ENCODE assay signal across 8 mouse cellular contexts in the genomic region with DNA sequence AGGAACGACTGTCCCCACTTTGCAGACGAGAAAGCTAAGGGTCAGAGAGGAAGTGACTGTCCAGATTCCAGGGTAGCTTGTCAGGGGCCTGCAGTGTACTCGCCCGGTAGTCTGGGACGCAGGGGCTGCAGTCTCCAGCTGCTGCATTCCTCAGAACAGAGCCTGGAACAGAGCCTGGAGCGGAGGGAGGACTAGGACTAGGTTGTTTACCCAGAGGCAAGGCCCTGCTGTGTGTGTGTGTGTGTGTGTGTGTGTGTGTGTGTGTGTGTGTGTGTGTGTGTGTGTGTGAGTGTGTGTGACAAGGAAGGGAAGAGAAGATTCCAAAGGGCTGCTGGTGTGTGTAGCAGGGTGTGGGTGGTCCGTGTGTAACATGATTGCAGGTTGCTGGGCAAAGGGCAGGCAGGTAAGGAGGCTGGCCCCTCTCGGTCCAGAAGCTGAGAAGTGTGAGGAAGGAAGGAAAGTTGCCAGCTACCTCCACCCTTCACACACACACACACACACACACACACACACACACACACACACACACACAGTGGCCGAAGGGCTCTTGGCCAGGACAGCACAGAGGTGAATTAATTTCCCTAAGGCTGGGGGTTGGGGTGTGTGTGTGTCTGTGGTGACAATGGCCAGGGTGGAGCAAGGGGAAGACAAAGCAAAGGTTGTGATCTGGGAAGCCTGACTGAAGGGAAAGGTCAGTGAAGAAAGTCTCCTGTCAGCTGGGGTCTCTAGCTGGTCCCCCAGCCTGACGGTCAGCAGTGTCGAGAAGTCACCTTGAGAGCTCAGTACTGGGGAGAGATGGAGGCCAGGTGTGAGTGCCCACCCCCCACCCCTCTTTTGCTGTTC. TPM values are rescaled to one million over a fixed set of nuclear protein-coding genes. Genes with fewer than 3 reads are reported as not detected.
A peak's percentile ranks its signal among the peaks of the same experiment; 100 is the strongest.
DNase-seq lines count a peak whose midpoint lies in the region; ATAC-seq lines count a peak whose summit lies in the region.

No protein-coding gene starts in this region.

- WGBS in embryonic facial prominence, embryonic 11.5 days: 26% methylated on average over 11 of the region's 11 CpGs
- WGBS in heart, embryonic 14.5 days: 22% methylated on average over 11 of the region's 11 CpGs

- no peaks in the 10 kb centered on the region for H3K27me3 ChIP-seq in embryonic facial prominence, embryonic 11.5 days (ENCODE audit: control insufficient read depth, insufficient read depth, low read length)
- H3K27me3 ChIP-seq in heart, embryonic 14.5 days (ENCODE audit: control insufficient read depth, insufficient read depth, low read length): no peaks in the 10 kb centered on the region

- peak; percentile 31 for DNase-seq in embryo, embryonic 10 days (ENCODE audit: low spot score)
- DNase-seq in embryo, embryonic 11 days: no peak
- DNase-seq in embryonic facial prominence, embryonic 11.5 days (ENCODE audit: low spot score): peak; percentile 25
- DNase-seq in kidney, postnatal 14 days: peak; percentile 89
- peak; percentile 83 for DNase-seq in lung, postnatal 36 days
- peak; percentile 83 for DNase-seq in urinary bladder, postnatal 14 days (ENCODE audit: low spot score)

- peaks cover 8% of the 10 kb centered on the region for H3K4me1 ChIP-seq in embryonic facial prominence, embryonic 11.5 days (ENCODE audit: control insufficient read depth, insufficient read depth, low read length)
- peaks cover 35 to 41% of the 10 kb centered on the region in 2 experiments for H3K4me1 ChIP-seq in heart, embryonic 14.5 days (ENCODE audit: control insufficient read depth in 2 of 2, insufficient read depth in 2 of 2, low read length in 2 of 2)

- no peak for ATAC-seq in embryonic facial prominence, embryonic 11.5 days (replicated peaks; ENCODE audit: insufficient number of reproducible peaks, low FRiP score, low TSS enrichment, low read depth)
- peak; percentile 72 for ATAC-seq in heart, embryonic 14.5 days (ENCODE audit: insufficient number of reproducible peaks, insufficient read depth, low FRiP score, low read depth)
- ATAC-seq in erythroblast, adult 5-6 weeks (replicated peaks; ENCODE audit: low FRiP score, poor library complexity, severe bottlenecking): no peak

- H3K4me3 ChIP-seq in embryonic facial prominence, embryonic 11.5 days (ENCODE audit: low read depth, low read length): no peak overlapping the region
- H3K4me3 ChIP-seq in heart, embryonic 14.5 days (ENCODE audit: control insufficient read depth in 1 of 2, insufficient read depth in 1 of 2, low read depth in 1 of 2, low read length in 2 of 2): no peak overlapping the region

- H3K4me2 ChIP-seq in embryonic facial prominence, embryonic 11.5 days (ENCODE audit: low read depth, low read length): no peak overlapping the region
- H3K4me2 ChIP-seq in heart, embryonic 14.5 days (ENCODE audit: low read length): no peak overlapping the region; the same call in 1 of the 2 replicates

- H3K36me3 ChIP-seq in embryonic facial prominence, embryonic 11.5 days (replicated peaks; ENCODE audit: control insufficient read depth, insufficient read depth, low read depth, low read length): no peaks in the 10 kb centered on the region; the same call in none of the 2 replicates
- peaks cover 14% of the 10 kb centered on the region for H3K36me3 ChIP-seq in heart, embryonic 14.5 days (ENCODE audit: control insufficient read depth, insufficient read depth, low read length)

- no peak overlapping the region; the same call in 1 of the 2 replicates for H3K9ac ChIP-seq in embryonic facial prominence, embryonic 11.5 days (replicated peaks; ENCODE audit: low read length)
- H3K9ac ChIP-seq in heart, embryonic 14.5 days (ENCODE audit: low read length): peak overlapping the region; percentile 62

- H3K9me3 ChIP-seq in embryonic facial prominence, embryonic 11.5 days (replicated peaks; ENCODE audit: control insufficient read depth, low read length): no peaks in the 10 kb centered on the region
- H3K9me3 ChIP-seq in heart, embryonic 14.5 days (ENCODE audit: control insufficient read depth, low read length): no peaks in the 10 kb centered on the region

- H3K27ac ChIP-seq in embryonic facial prominence, embryonic 11.5 days (replicated peaks; ENCODE audit: low read depth, low read length): no peak overlapping the region
- peak overlapping the region; percentile 77 to 82 for H3K27ac ChIP-seq in heart, embryonic 14.5 days (replicated peaks in 1 of 2; ENCODE audit: control insufficient read depth in 1 of 2, insufficient read depth in 1 of 2, low read depth in 2 of 2, low read length in 2 of 2)

RNA-seq across cellular contexts. Expression of a gene that starts 9.1 kb away (rescaled TPM):
- 7.1 and 8.3 TPM in 2 replicates for polyA plus RNA-seq in embryonic facial prominence, embryonic 11.5 days (2014; fragmentation: Nextera tagmentation; extraction: Ambion mirVana)
- 4.1 and 4.6 TPM in 2 replicates for polyA plus RNA-seq in heart, embryonic 14.5 days (2014; fragmentation: Nextera tagmentation; extraction: Ambion mirVana)
- total RNA-seq in erythroblast, adult 5-6 weeks (2015; ENCODE audit: low replicate concordance): 0.96 and 3.1 TPM in 2 replicates
- 2.4 and 9.5 TPM in 2 replicates for total RNA-seq in erythroblast, adult 5-6 weeks (2017; ENCODE audit: low replicate concordance)

RNA-seq across cellular contexts. Expression of a gene that starts 25.3 kb away (rescaled TPM):
- polyA plus RNA-seq in embryonic facial prominence, embryonic 11.5 days (2014; fragmentation: Nextera tagmentation; extraction: Ambion mirVana): 5.3 and 5.6 TPM in 2 replicates
- 3.4 and 3.7 TPM in 2 replicates for polyA plus RNA-seq in heart, embryonic 14.5 days (2014; fragmentation: Nextera tagmentation; extraction: Ambion mirVana)
- 14.8 and 15.9 TPM in 2 replicates for total RNA-seq in erythroblast, adult 5-6 weeks (2015; ENCODE audit: low replicate concordance)
- 27.9 and 36.7 TPM in 2 replicates for total RNA-seq in erythroblast, adult 5-6 weeks (2017; ENCODE audit: low replicate concordance)

RNA-seq across cellular contexts. Expression of a gene that starts 29.6 kb away (rescaled TPM):
- 0.70 and 0.72 TPM in 2 replicates for polyA plus RNA-seq in embryonic facial prominence, embryonic 11.5 days (2014; fragmentation: Nextera tagmentation; extraction: Ambion mirVana)
- 2.3 and 2.9 TPM in 2 replicates for polyA plus RNA-seq in heart, embryonic 14.5 days (2014; fragmentation: Nextera tagmentation; extraction: Ambion mirVana)
- 70.7 and 93.0 TPM in 2 replicates for total RNA-seq in erythroblast, adult 5-6 weeks (2015; ENCODE audit: low replicate concordance)
- 8.6 and 16.9 TPM in 2 replicates for total RNA-seq in erythroblast, adult 5-6 weeks (2017; ENCODE audit: low replicate concordance)

RNA-seq across cellular contexts. Expression of a gene that starts 39.8 kb away (rescaled TPM):
- 6.4 and 7.8 TPM in 2 replicates for polyA plus RNA-seq in embryonic facial prominence, embryonic 11.5 days (2014; fragmentation: Nextera tagmentation; extraction: Ambion mirVana)
- polyA plus RNA-seq in heart, embryonic 14.5 days (2014; fragmentation: Nextera tagmentation; extraction: Ambion mirVana): 13.3 TPM in 2 replicates
- 6.7 and 15.3 TPM in 2 replicates for total RNA-seq in erythroblast, adult 5-6 weeks (2015; ENCODE audit: low replicate concordance)
- total RNA-seq in erythroblast, adult 5-6 weeks (2017; ENCODE audit: low replicate concordance): 25.0 TPM in 2 replicates

RNA-seq across cellular contexts. Expression of a gene that starts 39.9 kb away (rescaled TPM):
- 0.87 and 1.1 TPM in 2 replicates for polyA plus RNA-seq in embryonic facial prominence, embryonic 11.5 days (2014; fragmentation: Nextera tagmentation; extraction: Ambion mirVana)
- polyA plus RNA-seq in heart, embryonic 14.5 days (2014; fragmentation: Nextera tagmentation; extraction: Ambion mirVana): 6.9 and 7.4 TPM in 2 replicates
- total RNA-seq in erythroblast, adult 5-6 weeks (2015; ENCODE audit: low replicate concordance): not detected in 2 replicates
- 0.70 and 1.0 TPM in 2 replicates for total RNA-seq in erythroblast, adult 5-6 weeks (2017; ENCODE audit: low replicate concordance)
